Mouse (Mus musculus) intestine, embryonic 14.5 days (tissue): ENCODE data around the gene Krtap19-9b. TPM values are rescaled to one million over a fixed set of nuclear protein-coding genes. Genes with fewer than 3 reads are reported as not detected.

Experiments
- ATAC-seq: fragments of 200-750 bp; cut with Nextera tagmentation; replicated peaks from 2 replicates; pipeline ENCODE4 v1.8.0; 2017; ENCODE audit warnings: low read depth, moderate number of reproducible peaks, moderate TSS enrichment, moderate library complexity; ENCODE audit not compliant: low FRiP score, low TSS enrichment
- DNase-seq: peaks from one replicate; pipeline ENCODE4 v3.0.0-alpha.2; 2018; ENCODE audit warnings: low spot score
- H3K27ac ChIP-seq: fragments of 300-500 bp; sonication (generic); 2 replicates; pipeline ENCODE4 v1.5.1; 2014; ENCODE audit warnings: low read depth, mild to moderate bottlenecking, control low read depth
- H3K27me3 ChIP-seq: fragments of 300-500 bp; sonication (generic); replicated peaks from 2 replicates; pipeline ENCODE4 v1.6.1; 2014; ENCODE audit warnings: low read length, control low read depth; ENCODE audit not compliant: control insufficient read depth, insufficient read depth
- H3K36me3 ChIP-seq: fragments of 300-500 bp; sonication (generic); 2 replicates; pipeline ENCODE4 v1.6.1; 2014; ENCODE audit warnings: low read length, control low read depth; ENCODE audit not compliant: control insufficient read depth, insufficient read depth
- H3K4me1 ChIP-seq: fragments of 300-500 bp; sonication (generic); replicated peaks from 2 replicates; pipeline ENCODE4 v1.6.1; 2014; ENCODE audit warnings: low read length, control low read depth, mixed read lengths; ENCODE audit not compliant: control insufficient read depth, insufficient read depth
- H3K4me2 ChIP-seq: fragments of 300-500 bp; sonication (generic); 2 replicates; pipeline ENCODE4 v1.6.1; 2014; ENCODE audit warnings: low read length
- H3K4me3 ChIP-seq: fragments of 300-500 bp; sonication (generic); 2 replicates; pipeline ENCODE4 v1.5.1; 2014; ENCODE audit warnings: low read depth, low read length, control low read depth, mixed read lengths
- H3K9ac ChIP-seq: fragments of 300-500 bp; sonication (generic); 2 replicates; pipeline ENCODE4 v1.6.1; 2014; ENCODE audit warnings: mild to moderate bottlenecking, low read length
- H3K9me3 ChIP-seq: fragments of 300-500 bp; sonication (generic); 2 replicates; pipeline ENCODE4 v1.6.1; 2016; ENCODE audit warnings: low read length, control low read depth; ENCODE audit not compliant: control insufficient read depth
- WGBS: fragments of 180-500 bp; shearing (Covaris S2); extraction: QIAGEN DNeasy Blood & Tissue Kit; methylation state at CpG from one replicate; pipeline ENCODE4 v1.1.7; 2014; 5-methylcytosine and 5-hydroxymethylcytosine counted together
- polyA plus RNA-seq: library from polyadenylated mRNA; unstranded; fragments of >200 nt; fragmentation: Nextera tagmentation; extraction: Ambion mirVana; gene quantifications from 2 replicates; pipeline ENCODE4 v1.2.1, GENCODE M21; 2014

Krtap19-9b gene
- polyA plus RNA-seq = not detected in 2 replicates

DNA sequence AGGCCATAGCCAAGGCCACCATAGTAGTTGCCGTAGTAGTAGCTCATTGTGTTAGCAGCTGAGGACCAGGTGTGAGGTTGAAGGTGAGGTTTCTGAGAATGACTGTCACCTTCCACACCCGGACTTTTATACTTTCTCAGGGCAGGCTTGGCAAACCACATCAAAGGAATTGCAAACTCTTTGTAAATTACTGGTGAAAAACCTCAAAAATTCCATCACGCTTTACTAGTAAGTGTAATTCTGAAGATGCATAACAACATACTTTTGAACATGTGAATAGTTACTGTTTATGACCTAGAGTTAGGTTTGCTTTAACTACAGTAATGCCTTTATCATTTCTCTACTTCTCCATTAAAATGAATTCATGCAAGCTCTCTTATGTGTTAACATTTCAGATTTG lies at the start of gene Krtap19-9b:
TSS of gene Krtap19-9b (minus strand) at position 101 of the 400 bp plus-strand sequence.
- no peaks in the 10 kb centered on the region for H3K36me3 ChIP-seq
- DNase-seq = no peak
- no peak within 1 kb of the TSS for H3K4me3 ChIP-seq
- H3K4me2 ChIP-seq = no peak within 1 kb of the TSS
- WGBS = 86% methylated on average over 3 of the region's 3 CpGs
- no peak within 1 kb of the TSS for H3K9ac ChIP-seq
- ATAC-seq = no peak
- H3K4me1 ChIP-seq = no peaks in the 10 kb centered on the region
- H3K27ac ChIP-seq = no peak within 1 kb of the TSS
- H3K9me3 ChIP-seq = no peaks in the 10 kb centered on the region
- H3K27me3 ChIP-seq = no peaks in the 10 kb centered on the region

DNA sequence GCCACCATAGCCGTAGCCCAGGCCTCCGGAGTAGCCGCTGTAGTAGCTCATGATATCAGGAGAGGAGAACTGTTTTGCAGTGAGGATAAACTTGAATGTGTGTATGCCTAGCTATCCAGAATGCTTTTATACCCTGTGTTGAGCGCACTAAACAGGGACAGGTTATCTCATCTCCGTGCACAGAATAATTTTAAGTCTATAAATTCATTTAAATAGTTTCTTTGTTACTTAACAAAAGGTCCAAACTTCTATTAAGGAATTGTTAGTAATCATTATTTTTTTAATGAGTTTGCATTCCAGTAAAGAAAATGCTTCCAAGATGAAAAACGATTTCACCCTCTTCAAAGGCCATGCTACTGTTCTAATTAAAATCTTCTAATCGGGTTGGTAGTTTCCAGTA lies 30.7 kb upstream of the Krtap19-9b start, which contains the start of gene Krtap16-3:
TSS of gene Krtap16-3 (minus strand) at position 101 of the 400 bp plus-strand sequence.
- ATAC-seq (no peak), DNase-seq (no peak)
- Histone ChIP-seq H3K36me3 (no peaks in the 10 kb centered on the region), H3K27ac (no peak within 1 kb of the TSS), H3K4me2 (no peak within 1 kb of the TSS), H3K4me1 (no peaks in the 10 kb centered on the region), H3K9me3 (0 out of 2 replicates have a peak, but pooled peaks cover 4% of the 10 kb centered on the region), H3K4me3 (no peak within 1 kb of the TSS), H3K9ac (no peak within 1 kb of the TSS), H3K27me3 (no peaks in the 10 kb centered on the region)
- 88% methylated on average over 7 of the region's 7 CpGs for WGBS

DNA sequence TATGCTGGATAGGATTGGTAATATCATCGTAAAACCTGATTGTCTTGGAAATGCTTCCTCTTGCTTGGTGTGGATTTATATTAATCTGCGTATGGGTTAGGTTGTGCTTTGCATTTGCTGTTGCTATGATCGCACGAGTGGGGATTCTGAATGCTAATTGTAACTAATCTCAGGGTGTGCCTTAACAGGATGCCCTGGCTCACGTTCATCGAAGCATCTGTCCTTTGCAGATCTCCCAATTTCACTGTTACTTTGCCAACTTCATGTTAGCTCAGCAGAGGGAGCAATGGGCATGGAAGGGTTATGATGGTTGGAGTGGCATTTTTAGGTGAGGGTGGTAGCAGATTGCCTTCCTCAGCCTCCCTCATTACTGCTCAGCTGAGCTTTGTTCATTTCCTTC lies 9.0 kb upstream of the Krtap19-9b start:
- 87% methylated on average over 6 of the region's 6 CpGs for WGBS
- no peak overlapping the region for H3K4me3 ChIP-seq
- no peaks in the 10 kb centered on the region for H3K4me1 ChIP-seq
- no peaks in the 10 kb centered on the region for H3K36me3 ChIP-seq
- no peak for DNase-seq
- H3K27ac ChIP-seq = no peak overlapping the region
- no peaks in the 10 kb centered on the region for H3K9me3 ChIP-seq
- no peak overlapping the region for H3K4me2 ChIP-seq
- no peaks in the 10 kb centered on the region for H3K27me3 ChIP-seq
- no peak for ATAC-seq
- no peak overlapping the region for H3K9ac ChIP-seq

DNA sequence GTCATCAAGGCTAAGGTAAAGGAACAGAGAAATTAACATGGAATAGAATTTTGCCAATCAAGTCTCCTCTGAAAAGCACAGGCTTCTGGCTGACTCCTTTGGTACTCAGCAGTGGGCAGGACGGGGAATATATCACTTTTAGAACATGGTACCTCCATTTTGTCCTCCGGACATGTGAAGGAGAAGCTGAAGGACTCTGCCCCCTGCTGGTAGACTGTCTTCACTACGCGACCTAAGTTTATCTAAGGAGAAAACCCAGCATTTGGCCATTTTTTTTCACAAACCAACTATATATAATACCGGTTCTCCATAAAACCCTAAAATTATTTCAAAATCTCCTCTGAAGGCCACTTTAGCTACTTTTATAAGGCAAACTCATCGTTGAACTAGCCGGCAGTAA lies 6.2 kb upstream of the Krtap19-9b start:
- no peak for DNase-seq
- H3K27me3 ChIP-seq = no peaks in the 10 kb centered on the region
- H3K4me3 ChIP-seq = no peak overlapping the region
- ATAC-seq = no peak
- 71% methylated on average over 7 of the region's 7 CpGs for WGBS
- H3K9ac ChIP-seq = no peak overlapping the region
- no peaks in the 10 kb centered on the region for H3K4me1 ChIP-seq
- no peak overlapping the region for H3K4me2 ChIP-seq
- H3K9me3 ChIP-seq = no peaks in the 10 kb centered on the region
- no peak overlapping the region for H3K27ac ChIP-seq
- no peaks in the 10 kb centered on the region for H3K36me3 ChIP-seq

DNA sequence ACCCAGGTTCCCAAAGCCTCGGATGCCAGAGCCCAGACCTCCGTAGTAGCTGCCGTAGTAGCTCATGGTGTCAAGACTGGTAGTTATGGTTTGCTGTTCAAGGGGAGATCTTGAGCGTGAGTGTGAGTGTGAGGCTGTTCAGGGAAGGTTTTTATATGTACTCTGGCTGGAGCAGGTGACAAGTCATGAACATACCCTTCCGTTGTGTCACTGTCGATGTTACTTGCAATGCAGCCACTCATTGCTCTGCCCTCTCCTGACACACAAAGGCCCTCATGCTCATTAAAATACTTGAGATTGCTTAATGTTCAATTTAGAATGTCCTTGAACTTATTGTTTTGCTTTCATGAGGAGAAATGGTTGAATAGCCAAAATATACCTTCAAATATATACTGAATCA lies 35.7 kb downstream of the Krtap19-9b start, which contains the start of gene Krtap19-5:
TSS of gene Krtap19-5 (minus strand) at position 101 of the 400 bp plus-strand sequence.
- 88% methylated on average over 6 of the region's 6 CpGs for WGBS
- no peak within 1 kb of the TSS for H3K9ac ChIP-seq

DNA sequence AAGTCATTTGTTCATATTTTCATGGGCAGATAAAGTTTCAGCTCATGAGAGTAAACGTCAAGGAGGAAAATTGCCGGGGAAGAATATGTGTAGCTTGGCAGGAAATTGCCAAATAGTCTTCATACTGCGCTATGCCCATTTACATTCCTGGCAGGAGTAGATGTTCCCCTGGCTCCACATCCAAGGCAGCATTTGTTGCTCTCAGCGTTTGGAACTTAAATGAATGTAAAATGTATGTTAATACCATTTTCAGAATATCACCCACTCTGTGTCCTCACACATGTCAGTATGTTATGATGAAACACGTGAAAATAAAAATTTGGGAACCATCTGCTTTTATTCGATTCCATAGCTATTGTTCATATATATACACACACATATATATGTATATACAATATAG lies 45.2 kb downstream of the Krtap19-9b start:
- ATAC-seq = no peak
- no peaks in the 10 kb centered on the region for H3K36me3 ChIP-seq
- H3K9ac ChIP-seq = no peak overlapping the region
- H3K4me2 ChIP-seq = no peak overlapping the region
- no peaks in the 10 kb centered on the region for H3K4me1 ChIP-seq
- 91% methylated on average over 6 of the region's 6 CpGs for WGBS
- DNase-seq = no peak
- H3K27me3 ChIP-seq = no peaks in the 10 kb centered on the region
- no peak overlapping the region for H3K4me3 ChIP-seq
- H3K9me3 ChIP-seq = no peaks in the 10 kb centered on the region
- no peak overlapping the region for H3K27ac ChIP-seq

More for the DNA sequence above, 35.7 kb downstream of the Krtap19-9b start, which contains the start of gene Krtap19-5:
- no peak within 1 kb of the TSS for H3K27ac ChIP-seq
- no peaks in the 10 kb centered on the region for H3K27me3 ChIP-seq
- DNase-seq = no peak
- no peaks in the 10 kb centered on the region for H3K4me1 ChIP-seq
- no peak within 1 kb of the TSS for H3K4me2 ChIP-seq
- H3K9me3 ChIP-seq = no peaks in the 10 kb centered on the region
- ATAC-seq = no peak
- H3K36me3 ChIP-seq = no peaks in the 10 kb centered on the region
- H3K4me3 ChIP-seq = no peak within 1 kb of the TSS

DNA sequence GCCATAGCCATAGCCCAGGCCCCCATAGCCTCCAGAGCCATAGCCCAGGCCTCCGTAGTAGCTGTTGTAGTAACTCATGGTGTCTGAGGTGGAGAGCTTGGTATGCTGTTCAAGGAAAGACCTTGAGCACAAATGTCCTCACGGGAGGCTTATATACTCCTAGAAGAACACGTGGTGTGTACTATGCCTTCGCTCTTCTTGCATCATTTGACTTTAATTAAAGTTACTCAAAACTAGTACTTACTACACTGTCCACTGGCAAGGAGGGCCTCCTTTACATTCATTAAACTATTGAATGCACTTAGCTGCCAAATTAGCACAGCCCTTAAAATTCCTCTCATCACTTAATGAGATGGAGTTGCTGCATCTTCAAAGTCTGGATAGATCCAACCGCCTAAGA lies 47.1 kb downstream of the Krtap19-9b start, which contains the start of gene Krtap19-4:
TSS of gene Krtap19-4 (minus strand) at position 101 of the 400 bp plus-strand sequence.
- DNase-seq (no peak), ATAC-seq (no peak)
- Histone ChIP-seq H3K4me3 (no peak within 1 kb of the TSS), H3K27me3 (no peaks in the 10 kb centered on the region), H3K9ac (no peak within 1 kb of the TSS), H3K9me3 (no peaks in the 10 kb centered on the region), H3K36me3 (no peaks in the 10 kb centered on the region), H3K27ac (no peak within 1 kb of the TSS), H3K4me1 (no peaks in the 10 kb centered on the region), H3K4me2 (no peak within 1 kb of the TSS)
- WGBS = 91% methylated on average over 5 of the region's 5 CpGs

Other genes starting within 250 kb of the Krtap19-9b start
- gene 2310061N02Rik, start 224.3 kb downstream of the Krtap19-9b start, polyA plus RNA-seq = not detected in 2 replicates
- gene Krtap13-1, start 203.4 kb downstream of the Krtap19-9b start, polyA plus RNA-seq = not detected in 2 replicates
- gene Krtap13, start 180.6 kb downstream of the Krtap19-9b start, polyA plus RNA-seq = not detected in 2 replicates
- not detected in 2 replicates for gene 2310034C09Rik, start 173.4 kb downstream of the Krtap19-9b start, polyA plus RNA-seq
- gene 2310057N15Rik, start 158.1 kb downstream of the Krtap19-9b start, polyA plus RNA-seq = not detected in 2 replicates
- gene Gm5965, start 154.4 kb downstream of the Krtap19-9b start, polyA plus RNA-seq = not detected in 2 replicates
- gene Gm20741, start 120.0 kb downstream of the Krtap19-9b start, polyA plus RNA-seq = not detected in 2 replicates
- not detected in 2 replicates for gene Krtap15, start 112.0 kb downstream of the Krtap19-9b start, polyA plus RNA-seq
- not detected in 2 replicates for gene Krtap14, start 106.1 kb downstream of the Krtap19-9b start, polyA plus RNA-seq
- gene Krtap19-1, start 62.9 kb downstream of the Krtap19-9b start, polyA plus RNA-seq = not detected in 2 replicates
- not detected in 2 replicates for gene Krtap19-2, start 58.0 kb downstream of the Krtap19-9b start, polyA plus RNA-seq
- not detected in 2 replicates for gene Krtap19-3, start 54.2 kb downstream of the Krtap19-9b start, polyA plus RNA-seq
- not detected in 2 replicates for gene Krtap19-4, start 47.2 kb downstream of the Krtap19-9b start, polyA plus RNA-seq
- not detected in 2 replicates for gene Krtap19-5, start 35.8 kb downstream of the Krtap19-9b start, polyA plus RNA-seq
- not detected in 2 replicates for gene Krtap16-3, start 30.6 kb upstream of the Krtap19-9b start, polyA plus RNA-seq
- not detected in 2 replicates for gene Krtap22-2, start 78.5 kb upstream of the Krtap19-9b start, polyA plus RNA-seq
- gene Gm10229, start 83.0 kb upstream of the Krtap19-9b start, polyA plus RNA-seq = not detected in 2 replicates
- not detected in 2 replicates for gene Krtap6-1, start 99.4 kb upstream of the Krtap19-9b start, polyA plus RNA-seq
- gene Gm10228, start 109.2 kb upstream of the Krtap19-9b start, polyA plus RNA-seq = not detected in 2 replicates
- not detected in 2 replicates for gene Krtap6-5, start 115.6 kb upstream of the Krtap19-9b start, polyA plus RNA-seq
- not detected in 2 replicates for gene 1110025L11Rik, start 131.7 kb upstream of the Krtap19-9b start, polyA plus RNA-seq
- gene Krtap6-3, start 151.8 kb upstream of the Krtap19-9b start, polyA plus RNA-seq = not detected in 2 replicates
- not detected in 2 replicates for gene Gm6358, start 208.6 kb upstream of the Krtap19-9b start, polyA plus RNA-seq
- not detected in 2 replicates for gene Gm10061, start 218.8 kb upstream of the Krtap19-9b start, polyA plus RNA-seq
- not detected in 2 replicates for gene Gm9789, start 225.7 kb upstream of the Krtap19-9b start, polyA plus RNA-seq
- not detected in 2 replicates for gene Gm7735, start 237.2 kb upstream of the Krtap19-9b start, polyA plus RNA-seq
- gene 1110057P08Rik, start 242.5 kb upstream of the Krtap19-9b start, polyA plus RNA-seq = not detected in 2 replicates